Mouse (Mus musculus) kidney, embryonic 16.5 days (tissue): Measurements from ENCODE around the gene Mknk2. TPM values are rescaled to one million over a fixed set of nuclear protein-coding genes. Genes with fewer than 3 reads are reported as not detected.
A peak's percentile ranks its signal among the peaks of the same experiment; 100 is the strongest.

Source experiments
- ATAC-seq: fragments of 200-750 bp; cut with Nextera tagmentation; 2 replicates; pipeline ENCODE4 v1.8.0; 2017; ENCODE audit warnings: moderate TSS enrichment; ENCODE audit not compliant: low FRiP score, low TSS enrichment
- H3K27ac ChIP-seq: fragments of 300-500 bp; sonication (generic); 2 replicates; pipeline ENCODE4 v1.5.1; 2014; ENCODE audit warnings: low read length
- H3K27me3 ChIP-seq: fragments of 300-500 bp; sonication (generic); 2 replicates; pipeline ENCODE4 v1.6.1; 2014; ENCODE audit warnings: low read length, control low read depth, mixed read lengths; ENCODE audit not compliant: insufficient read depth
- H3K36me3 ChIP-seq: fragments of 300-500 bp; sonication (generic); 2 replicates; pipeline ENCODE4 v1.6.1; 2014; ENCODE audit warnings: low read length, control low read depth, mixed read lengths; ENCODE audit not compliant: insufficient read depth
- H3K4me1 ChIP-seq: fragments of 300-500 bp; sonication (generic); 2 replicates; pipeline ENCODE4 v1.6.1; 2014; ENCODE audit warnings: low read length, control low read depth, mixed read lengths; ENCODE audit not compliant: insufficient read depth
- H3K4me2 ChIP-seq: fragments of 300-500 bp; sonication (generic); replicated peaks from 2 replicates; pipeline ENCODE4 v1.6.1; 2014; ENCODE audit warnings: low read depth, low read length
- H3K4me3 ChIP-seq: fragments of 300-500 bp; sonication (generic); 2 replicates; pipeline ENCODE4 v1.5.1; 2014; ENCODE audit warnings: mild to moderate bottlenecking, low read length
- H3K9ac ChIP-seq: fragments of 300-500 bp; sonication (generic); replicated peaks from 2 replicates; pipeline ENCODE4 v1.6.1; 2014; ENCODE audit warnings: low read length
- H3K9me3 ChIP-seq: fragments of 300-500 bp; sonication (generic); 2 replicates; pipeline ENCODE4 v1.6.1; 2016; ENCODE audit warnings: low read length, control low read depth
- WGBS: fragments of 180-500 bp; shearing (Covaris S2); extraction: QIAGEN DNeasy Blood & Tissue Kit; methylation state at CpG from one replicate; pipeline ENCODE4 v1.1.7; 2014; 5-methylcytosine and 5-hydroxymethylcytosine counted together
- polyA plus RNA-seq: library from polyadenylated mRNA; unstranded; fragments of >200 nt; fragmentation: Nextera tagmentation; extraction: Ambion mirVana; gene quantifications from 2 replicates; pipeline ENCODE4 v1.2.1, GENCODE M21; 2015

Mknk2 gene
- polyA plus RNA-seq, 1 experiment from 2014 or later = 108 TPM

GRCm38 (mm10) chr10:80693401-80694045 is 15.6 kb upstream of the Mknk2 start:
- peaks cover 19% of the 10 kb centered on the region for H3K36me3 ChIP-seq
- 79% methylated on average over 12 of the region's 12 CpGs for WGBS
- H3K27me3 ChIP-seq = no peaks in the 10 kb centered on the region

DNA sequence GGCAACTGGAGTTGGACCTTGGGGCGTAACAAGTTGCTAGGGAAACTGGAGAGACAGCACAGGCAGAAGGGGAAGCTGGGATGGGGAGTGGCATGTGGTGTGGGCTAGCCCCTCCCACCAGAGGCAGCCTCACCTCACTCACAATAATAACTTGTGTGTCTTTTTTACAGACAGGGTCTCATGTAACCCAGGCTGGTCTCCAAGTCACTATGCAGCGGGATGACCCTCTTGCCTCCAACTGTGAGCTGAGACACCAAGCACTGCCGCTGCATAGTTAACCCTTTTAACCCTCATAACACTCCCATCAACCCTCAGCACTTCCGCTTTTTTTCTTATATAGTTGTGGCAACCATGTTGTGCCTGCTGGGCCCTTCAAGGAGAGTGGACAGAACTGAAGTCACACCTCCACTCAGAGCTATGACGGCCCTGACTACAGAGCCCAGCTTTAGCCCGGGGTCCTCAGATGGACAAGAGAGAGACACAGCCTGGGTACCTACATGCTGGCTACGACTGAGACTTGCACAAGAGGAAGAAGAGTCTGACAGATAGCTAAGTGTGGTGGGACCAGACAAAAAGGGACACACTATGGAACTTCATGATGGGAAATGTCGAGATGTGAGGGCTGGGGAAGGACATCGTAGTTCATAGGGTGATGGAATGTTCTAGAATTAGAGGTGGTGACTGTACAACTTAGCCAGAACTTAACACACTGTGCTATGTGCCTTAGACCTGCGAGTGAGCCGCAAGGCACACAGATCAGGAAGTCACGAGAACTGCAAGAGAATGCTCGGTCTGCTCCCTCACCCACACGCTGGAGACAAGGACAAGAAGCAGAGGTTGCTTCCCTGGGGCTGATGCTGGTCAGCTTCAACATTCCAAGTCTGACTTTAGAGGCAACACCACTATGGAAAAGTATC is 14.6 kb upstream of the Mknk2 start:
- WGBS = 75% methylated on average over 14 of the region's 14 CpGs
- ATAC-seq = no peak
- Histone ChIP-seq H3K4me3 (no peak overlapping the region), H3K27me3 (no peaks in the 10 kb centered on the region), H3K4me1 (peaks cover 21% of the 10 kb centered on the region), H3K27ac (no peak overlapping the region), H3K9ac (peak overlapping the region; percentile 2; the same call in 1 of the 2 replicates), H3K4me2 (no peak overlapping the region), H3K36me3 (peaks cover 19% of the 10 kb centered on the region), H3K9me3 (no peaks in the 10 kb centered on the region)

More at GRCm38 (mm10) chr10:80693401-80694045, 15.6 kb upstream of the Mknk2 start:
- Histone ChIP-seq H3K9ac (no peak overlapping the region), H3K27ac (no peak overlapping the region), H3K4me2 (no peak overlapping the region), H3K4me1 (peaks cover 26% of the 10 kb centered on the region), H3K4me3 (no peak overlapping the region), H3K9me3 (no peaks in the 10 kb centered on the region)
- ATAC-seq = no peak

DNA sequence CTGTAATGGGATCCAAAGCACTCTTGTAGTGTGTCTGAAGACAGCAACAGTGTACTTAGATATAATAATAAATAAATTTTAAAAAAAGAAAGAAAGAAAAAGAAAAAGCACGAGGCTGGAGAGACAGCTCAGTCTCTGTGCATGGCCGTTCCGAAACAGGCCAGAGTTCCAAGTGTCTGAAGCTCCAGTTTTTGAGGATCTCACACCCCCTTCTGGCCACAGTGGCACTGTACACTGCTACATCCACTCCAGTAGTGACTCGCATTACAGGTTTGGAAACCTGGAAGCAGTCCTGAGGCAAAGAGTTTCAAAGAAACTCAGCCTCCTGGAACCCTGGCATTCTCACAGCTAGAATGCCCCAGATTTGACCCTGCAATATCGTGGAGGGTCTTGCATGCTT is 9.9 kb upstream of the Mknk2 start:
- Histone ChIP-seq H3K36me3 (peaks cover 48% of the 10 kb centered on the region), H3K9ac (no peak overlapping the region), H3K27me3 (no peaks in the 10 kb centered on the region), H3K4me3 (no peak overlapping the region), H3K4me2 (no peak overlapping the region), H3K9me3 (no peaks in the 10 kb centered on the region), H3K27ac (no peak overlapping the region), H3K4me1 (no peaks in the 10 kb centered on the region)
- 28% methylated on average over 5 of the region's 5 CpGs for WGBS
- ATAC-seq = 0 out of 2 replicates have a peak, but pooled peaks have one; percentile 72

DNA sequence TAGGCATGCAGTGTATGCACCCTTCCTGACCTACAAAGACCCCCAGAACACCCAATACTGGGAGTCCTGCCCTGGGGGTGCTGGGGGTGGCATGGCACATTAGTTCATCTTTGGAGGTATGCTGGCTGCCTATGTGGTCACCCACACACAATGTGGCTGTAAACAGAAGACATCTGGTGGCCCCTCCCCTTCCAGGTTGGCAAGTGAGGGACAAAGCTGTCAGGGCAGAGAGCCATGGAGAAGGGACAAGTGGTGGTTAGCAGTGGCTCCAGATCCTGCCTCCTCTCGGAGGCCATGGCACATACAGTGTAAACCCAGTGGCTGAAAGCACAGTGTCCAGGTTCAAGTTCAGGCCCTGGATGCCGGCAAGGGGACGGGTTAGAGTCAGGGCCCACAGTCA is 8.7 kb upstream of the Mknk2 start:
- H3K9ac ChIP-seq = no peak overlapping the region
- 89% methylated on average over 3 of the region's 3 CpGs for WGBS
- no peaks in the 10 kb centered on the region for H3K4me1 ChIP-seq
- no peak overlapping the region for H3K27ac ChIP-seq
- H3K27me3 ChIP-seq = no peaks in the 10 kb centered on the region
- no peak for ATAC-seq
- no peaks in the 10 kb centered on the region for H3K9me3 ChIP-seq
- H3K4me2 ChIP-seq = no peak overlapping the region
- H3K36me3 ChIP-seq = peaks cover 48% of the 10 kb centered on the region
- H3K4me3 ChIP-seq = no peak overlapping the region

DNA sequence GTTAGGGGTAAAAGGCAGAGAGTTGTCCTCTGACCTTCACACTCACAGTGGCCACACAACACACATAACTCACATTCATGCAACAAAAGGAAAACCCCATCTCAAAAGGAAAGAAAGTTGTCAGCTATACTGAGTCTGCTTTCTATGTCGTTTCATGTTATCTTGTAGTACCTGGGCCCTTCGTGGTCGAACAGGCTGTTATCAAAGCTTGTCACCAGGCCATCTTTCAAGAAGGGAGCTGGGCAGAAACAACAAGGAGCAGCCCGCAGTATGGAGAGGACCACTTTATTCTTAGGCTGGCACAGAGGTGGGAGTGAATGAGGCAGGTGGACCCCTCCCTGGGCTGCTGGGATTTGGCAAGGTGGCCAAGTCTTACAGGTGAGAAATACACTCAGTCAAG is 7.1 kb upstream of the Mknk2 start:
- Histone ChIP-seq H3K9ac (no peak overlapping the region), H3K27ac (no peak overlapping the region), H3K4me3 (no peak overlapping the region), H3K9me3 (no peaks in the 10 kb centered on the region), H3K4me2 (no peak overlapping the region), H3K4me1 (peaks cover 6% of the 10 kb centered on the region), H3K27me3 (no peaks in the 10 kb centered on the region), H3K36me3 (peaks cover 38% of the 10 kb centered on the region)
- WGBS = 91% methylated on average over 4 of the region's 4 CpGs
- ATAC-seq = no peak

DNA sequence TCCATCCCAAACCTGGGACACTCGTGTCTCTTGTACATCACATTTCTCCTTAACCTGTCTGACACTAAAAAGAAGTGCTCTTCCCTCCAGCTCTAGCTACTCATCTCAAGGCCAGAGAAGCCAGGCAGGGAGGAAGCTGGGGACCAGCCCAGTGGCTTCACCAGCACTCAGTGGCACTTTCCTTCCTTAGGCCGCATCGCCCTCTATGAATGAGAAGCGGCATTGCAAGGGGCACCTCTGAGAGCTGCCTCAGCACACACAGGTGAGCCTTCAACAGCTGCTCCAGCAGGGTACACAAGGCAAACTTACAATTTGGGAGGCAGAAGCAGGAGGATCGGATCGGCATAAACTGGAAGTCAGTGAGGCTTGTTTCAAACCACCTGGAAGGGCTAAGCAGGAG is 6.3 kb upstream of the Mknk2 start:
- 53% methylated on average over 6 of the region's 6 CpGs for WGBS
- Histone ChIP-seq H3K9ac (no peak overlapping the region; the same call in 1 of the 2 replicates), H3K4me3 (no peak overlapping the region), H3K9me3 (no peaks in the 10 kb centered on the region), H3K4me2 (no peak overlapping the region), H3K4me1 (peaks cover 14% of the 10 kb centered on the region), H3K27ac (no peak overlapping the region), H3K36me3 (peaks cover 30% of the 10 kb centered on the region), H3K27me3 (no peaks in the 10 kb centered on the region)
- no peak for ATAC-seq

GRCm38 (mm10) chr10:80683647-80684046 is 5.7 kb upstream of the Mknk2 start:
- no peaks in the 10 kb centered on the region for H3K27me3 ChIP-seq
- H3K27ac ChIP-seq = no peak overlapping the region
- H3K4me3 ChIP-seq = no peak overlapping the region
- no peak overlapping the region for H3K4me2 ChIP-seq
- H3K4me1 ChIP-seq = peaks cover 20% of the 10 kb centered on the region
- H3K9me3 ChIP-seq = no peaks in the 10 kb centered on the region
- no peak for ATAC-seq
- H3K9ac ChIP-seq = no peak overlapping the region
- peaks cover 28% of the 10 kb centered on the region for H3K36me3 ChIP-seq
- 92% methylated on average over 1 of the region's 1 CpGs for WGBS

GRCm38 (mm10) chr10:80682003-80682402 is 4.1 kb upstream of the Mknk2 start:
- Histone ChIP-seq H3K4me1 (peaks cover 36% of the 10 kb centered on the region), H3K27ac (no peak overlapping the region), H3K27me3 (no peaks in the 10 kb centered on the region), H3K4me2 (no peak overlapping the region), H3K9ac (no peak overlapping the region), H3K9me3 (no peaks in the 10 kb centered on the region), H3K36me3 (peaks cover 24% of the 10 kb centered on the region), H3K4me3 (no peak overlapping the region)
- no peak for ATAC-seq
- WGBS = 94% methylated on average over 6 of the region's 6 CpGs

DNA sequence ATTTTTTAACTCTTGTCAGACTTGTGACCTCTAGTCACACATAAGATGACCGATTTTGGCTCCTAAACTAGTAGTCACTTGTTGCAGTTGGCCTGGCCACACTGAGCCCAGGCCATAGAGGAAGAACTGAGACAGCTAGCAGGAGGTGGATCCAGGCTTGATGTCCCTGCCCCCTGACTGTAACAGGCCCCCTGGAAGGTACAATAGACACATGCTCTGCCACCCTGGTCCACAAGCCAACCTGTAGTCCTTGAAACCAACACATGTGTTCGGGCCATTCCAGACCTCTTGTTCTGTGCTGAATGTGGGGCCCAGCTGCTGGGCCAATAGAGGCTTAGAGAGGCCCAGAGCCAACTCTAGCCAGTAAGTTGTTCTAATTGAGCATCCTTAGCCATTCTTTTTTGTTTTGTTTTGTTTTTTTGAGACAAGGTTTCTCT is 2.4 kb upstream of the Mknk2 start:
- no peaks in the 10 kb centered on the region for H3K9me3 ChIP-seq
- 59% methylated on average over 2 of the region's 2 CpGs for WGBS
- no peak overlapping the region for H3K4me3 ChIP-seq
- H3K27me3 ChIP-seq = no peaks in the 10 kb centered on the region
- no peak overlapping the region for H3K4me2 ChIP-seq
- H3K27ac ChIP-seq = peak overlapping the region; percentile 99
- H3K36me3 ChIP-seq = peaks cover 7% of the 10 kb centered on the region; the same call in 1 of the 2 replicates
- no peak for ATAC-seq
- H3K4me1 ChIP-seq = peaks cover 39% of the 10 kb centered on the region
- H3K9ac ChIP-seq = peak overlapping the region; percentile 33
